Mouse (Mus musculus) kidney, adult 9 months (tissue): Measurements from ENCODE around the gene Mbd4.
A peak's percentile ranks its signal among the peaks of the same experiment; 100 is the strongest.

Source experiments
- DNase-seq: peaks from one replicate; pipeline ENCODE4 v3.0.0; 2022

The Mbd4 gene

GRCm38 (mm10) chr6:115856361-115856745 lies 3.2 kb upstream of the Mbd4 start:
- DNase-seq: peak; percentile 45

- peak; percentile 70 for DNase-seq
Observed at GRCm38 (mm10) chr6:115855733-115856360, 2.7 kb upstream of the Mbd4 start.

GRCm38 (mm10) chr6:115854432-115854831 lies 1.3 kb upstream of the Mbd4 start:
- DNase-seq: no peak

- no peak for DNase-seq
Observed at GRCm38 (mm10) chr6:115853985-115854384, 814 bp upstream of the Mbd4 start.

GRCm38 (mm10) chr6:115852446-115853090 lies 603 bp downstream of the Mbd4 start:
- DNase-seq: peak; percentile 40

GRCm38 (mm10) chr6:115848598-115849304 lies 4.4 kb downstream of the Mbd4 start:
- no peak for DNase-seq

GRCm38 (mm10) chr6:115846640-115847411 lies 6.3 kb downstream of the Mbd4 start:
- peak; percentile 81 for DNase-seq

- no peak for DNase-seq
Observed at GRCm38 (mm10) chr6:115845006-115845405, 8.2 kb downstream of the Mbd4 start.

GRCm38 (mm10) chr6:115838745-115839144 lies 14.4 kb downstream of the Mbd4 start:
- DNase-seq: no peak

GRCm38 (mm10) chr6:115838161-115838597 lies 15.0 kb downstream of the Mbd4 start, which contains the start of gene Efcab12:
Efcab12 (minus strand) TSS chr6:115838412.
- peak; percentile 85 for DNase-seq

- no peak for DNase-seq
Observed at GRCm38 (mm10) chr6:115833861-115834260, 19.3 kb downstream of the Mbd4 start.

- no peak for DNase-seq
Observed at GRCm38 (mm10) chr6:115832152-115832850, 20.9 kb downstream of the Mbd4 start.

- no peak for DNase-seq
Observed at GRCm38 (mm10) chr6:115830779-115831601, 22.2 kb downstream of the Mbd4 start.

- DNase-seq: peak; percentile 82
Observed at GRCm38 (mm10) chr6:115823850-115824464, 29.2 kb downstream of the Mbd4 start.

- DNase-seq: peak; percentile 54
Observed at GRCm38 (mm10) chr6:115821216-115821993, 31.8 kb downstream of the Mbd4 start.

- DNase-seq: no peak
Observed at GRCm38 (mm10) chr6:115818129-115818528, 35.0 kb downstream of the Mbd4 start.

- no peak for DNase-seq
Observed at GRCm38 (mm10) chr6:115815041-115815440, 38.1 kb downstream of the Mbd4 start.

GRCm38 (mm10) chr6:115814104-115814503 lies 39.1 kb downstream of the Mbd4 start:
- DNase-seq: peak; percentile 76

- no peak for DNase-seq
Observed at GRCm38 (mm10) chr6:115811606-115812005, 41.6 kb downstream of the Mbd4 start.
